Mouse (Mus musculus) embryonic facial prominence, embryonic 11.5 days (tissue): Measurements from ENCODE around the gene Rhod. TPM values are rescaled to one million over a fixed set of nuclear protein-coding genes. Genes with fewer than 3 reads are reported as not detected.
A peak's percentile ranks its signal among the peaks of the same experiment; 100 is the strongest.

Source experiments
- ATAC-seq: fragments of 200-750 bp; cut with Nextera tagmentation; replicated peaks from 2 replicates; pipeline ENCODE4 v1.8.0; 2017; ENCODE audit warnings: low read depth; ENCODE audit not compliant: insufficient number of reproducible peaks, low FRiP score, low TSS enrichment
- DNase-seq: peaks from one replicate; pipeline ENCODE4 v3.0.0-alpha.2; 2015; ENCODE audit warnings: low spot score
- H3K27ac ChIP-seq: fragments of 300-500 bp; sonication (generic); replicated peaks from 2 replicates; pipeline ENCODE4 v1.5.1; 2014; ENCODE audit warnings: mild to moderate bottlenecking, low read depth, low read length, control low read depth
- H3K27me3 ChIP-seq: fragments of 300-500 bp; sonication (generic); 2 replicates; pipeline ENCODE4 v1.6.1; 2014; ENCODE audit warnings: mild to moderate bottlenecking, low read length, moderate library complexity, mixed read lengths; ENCODE audit not compliant: control insufficient read depth, insufficient read depth
- H3K36me3 ChIP-seq: fragments of 300-500 bp; sonication (generic); replicated peaks from 2 replicates; pipeline ENCODE4 v1.6.1; 2014; ENCODE audit warnings: low read depth, mild to moderate bottlenecking, low read length, moderate library complexity, mixed read lengths; ENCODE audit not compliant: control insufficient read depth, insufficient read depth
- H3K4me1 ChIP-seq: fragments of 300-500 bp; sonication (generic); 2 replicates; pipeline ENCODE4 v1.6.1; 2014; ENCODE audit warnings: low read length, mixed read lengths; ENCODE audit not compliant: control insufficient read depth, insufficient read depth
- H3K4me2 ChIP-seq: fragments of 300-500 bp; sonication (generic); 2 replicates; pipeline ENCODE4 v1.6.1; 2014; ENCODE audit warnings: low read depth, mild to moderate bottlenecking, control low read depth, low read length, moderate library complexity
- H3K4me3 ChIP-seq: fragments of 300-500 bp; sonication (generic); 2 replicates; pipeline ENCODE4 v1.5.1; 2014; ENCODE audit warnings: low read depth, low read length, control low read depth
- H3K9ac ChIP-seq: fragments of 300-500 bp; sonication (generic); replicated peaks from 2 replicates; pipeline ENCODE4 v1.6.1; 2014; ENCODE audit warnings: mild to moderate bottlenecking, control low read depth, low read length
- H3K9me3 ChIP-seq: fragments of 300-500 bp; sonication (generic); replicated peaks from 2 replicates; pipeline ENCODE4 v1.6.1; 2016; ENCODE audit warnings: mild to moderate bottlenecking, low read length, inconsistent platforms, mixed read lengths; ENCODE audit not compliant: control insufficient read depth
- WGBS: fragments of 180-500 bp; shearing (Covaris S2); extraction: QIAGEN DNeasy Blood & Tissue Kit; methylation state at CpG from one replicate; pipeline ENCODE4 v1.1.7; 2014; 5-methylcytosine and 5-hydroxymethylcytosine counted together
- polyA plus RNA-seq: library from polyadenylated mRNA; unstranded; fragments of >200 nt; fragmentation: Nextera tagmentation; extraction: Ambion mirVana; gene quantifications from 2 replicates; pipeline ENCODE4 v1.2.1, GENCODE M21; 2014

Rhod gene
- polyA plus RNA-seq, 1 experiment from 2014 or later, result 39.8 TPM

GRCm38 (mm10) chr19:4420153-4420910 is 18.9 kb downstream of the Rhod start:
- Histone ChIP-seq H3K4me1 (no peaks in the 10 kb centered on the region), H3K27ac (no peak overlapping the region), H3K4me2 (no peak overlapping the region), H3K27me3 (no peaks in the 10 kb centered on the region), H3K9me3 (no peaks in the 10 kb centered on the region), H3K4me3 (no peak overlapping the region), H3K9ac (no peak overlapping the region), H3K36me3 (no peaks in the 10 kb centered on the region; the same call in 1 of the 2 replicates)
- WGBS, result 89% methylated on average over 8 of the region's 8 CpGs
- ATAC-seq (no peak), DNase-seq (no peak)

GRCm38 (mm10) chr19:4419711-4420110 is 19.5 kb downstream of the Rhod start:
- Histone ChIP-seq H3K4me1 (no peaks in the 10 kb centered on the region), H3K4me3 (no peak overlapping the region), H3K27me3 (no peaks in the 10 kb centered on the region), H3K9me3 (no peaks in the 10 kb centered on the region), H3K9ac (no peak overlapping the region), H3K27ac (no peak overlapping the region), H3K36me3 (no peaks in the 10 kb centered on the region), H3K4me2 (no peak overlapping the region)
- ATAC-seq (no peak), DNase-seq (no peak)
- WGBS, result 90% methylated on average over 5 of the region's 5 CpGs

- H3K4me3 ChIP-seq, result no peak overlapping the region
- ATAC-seq (no peak), DNase-seq (no peak)
- no peaks in the 10 kb centered on the region for H3K36me3 ChIP-seq
- no peak overlapping the region for H3K27ac ChIP-seq
- no peak overlapping the region for H3K9ac ChIP-seq
- no peaks in the 10 kb centered on the region for H3K9me3 ChIP-seq
- H3K4me2 ChIP-seq, result no peak overlapping the region
- no peaks in the 10 kb centered on the region for H3K27me3 ChIP-seq
- no peaks in the 10 kb centered on the region for H3K4me1 ChIP-seq
Measured at GRCm38 (mm10) chr19:4417713-4418112, 21.5 kb downstream of the Rhod start.

GRCm38 (mm10) chr19:4417183-4417582 is 22.0 kb downstream of the Rhod start:
- 0% methylated on average over 1 of the region's 1 CpGs for WGBS
- Histone ChIP-seq H3K27me3 (no peaks in the 10 kb centered on the region), H3K27ac (no peak overlapping the region), H3K4me2 (no peak overlapping the region), H3K9ac (no peak overlapping the region), H3K36me3 (no peaks in the 10 kb centered on the region), H3K4me3 (no peak overlapping the region), H3K9me3 (no peaks in the 10 kb centered on the region), H3K4me1 (no peaks in the 10 kb centered on the region)
- DNase-seq (peak; percentile 74), ATAC-seq (0 out of 2 replicates have a peak, but pooled peaks have one; percentile 23)

GRCm38 (mm10) chr19:4414631-4415030 is 24.6 kb downstream of the Rhod start:
- Histone ChIP-seq H3K27ac (no peak overlapping the region), H3K36me3 (no peaks in the 10 kb centered on the region), H3K9ac (no peak overlapping the region), H3K9me3 (no peaks in the 10 kb centered on the region), H3K4me1 (no peaks in the 10 kb centered on the region), H3K27me3 (no peaks in the 10 kb centered on the region), H3K4me2 (no peak overlapping the region), H3K4me3 (no peak overlapping the region)
- 61% methylated on average over 1 of the region's 1 CpGs for WGBS
- DNase-seq, result no peak
- ATAC-seq, result no peak

GRCm38 (mm10) chr19:4409062-4409461 is 30.2 kb downstream of the Rhod start:
- no peaks in the 10 kb centered on the region for H3K4me1 ChIP-seq
- H3K27me3 ChIP-seq, result no peaks in the 10 kb centered on the region
- no peak overlapping the region for H3K4me3 ChIP-seq
- H3K36me3 ChIP-seq, result no peaks in the 10 kb centered on the region
- H3K4me2 ChIP-seq, result no peak overlapping the region
- no peak for DNase-seq
- no peaks in the 10 kb centered on the region for H3K9me3 ChIP-seq
- WGBS, result 66% methylated on average over 2 of the region's 2 CpGs
- no peak for ATAC-seq
- H3K9ac ChIP-seq, result no peak overlapping the region
- H3K27ac ChIP-seq, result no peak overlapping the region

GRCm38 (mm10) chr19:4404840-4405239 is 34.4 kb downstream of the Rhod start:
- DNase-seq, result no peak
- H3K4me3 ChIP-seq, result no peak overlapping the region
- 87% methylated on average over 2 of the region's 2 CpGs for WGBS
- no peaks in the 10 kb centered on the region for H3K9me3 ChIP-seq
- no peak overlapping the region for H3K9ac ChIP-seq
- ATAC-seq, result no peak
- no peaks in the 10 kb centered on the region for H3K36me3 ChIP-seq
- no peaks in the 10 kb centered on the region for H3K4me1 ChIP-seq
- H3K4me2 ChIP-seq, result no peak overlapping the region
- no peak overlapping the region for H3K27ac ChIP-seq
- no peaks in the 10 kb centered on the region for H3K27me3 ChIP-seq

GRCm38 (mm10) chr19:4398959-4399358 is 40.3 kb downstream of the Rhod start:
- no peaks in the 10 kb centered on the region for H3K36me3 ChIP-seq
- H3K9ac ChIP-seq, result no peak overlapping the region
- DNase-seq, result no peak
- WGBS, result 71% methylated on average over 4 of the region's 4 CpGs
- H3K27ac ChIP-seq, result no peak overlapping the region
- H3K27me3 ChIP-seq, result no peaks in the 10 kb centered on the region
- H3K9me3 ChIP-seq, result no peaks in the 10 kb centered on the region
- no peak for ATAC-seq
- no peaks in the 10 kb centered on the region for H3K4me1 ChIP-seq
- H3K4me3 ChIP-seq, result no peak overlapping the region
- H3K4me2 ChIP-seq, result no peak overlapping the region
